Mouse (Mus musculus) stomach, embryonic 14.5 days (tissue): ENCODE data around the gene Slc7a5. TPM values are rescaled to one million over a fixed set of nuclear protein-coding genes. Genes with fewer than 3 reads are reported as not detected.

Source experiments
- ATAC-seq: fragments of 200-750 bp; cut with Nextera tagmentation; 2 replicates; pipeline ENCODE4 v1.8.0; 2017; ENCODE audit warnings: low read depth, moderate TSS enrichment; ENCODE audit not compliant: insufficient number of reproducible peaks, insufficient read depth, low FRiP score
- H3K27ac ChIP-seq: fragments of 300-500 bp; sonication (generic); 2 replicates; pipeline ENCODE4 v1.5.1; 2014; ENCODE audit warnings: mild to moderate bottlenecking, low read length, moderate library complexity, mixed read lengths
- H3K27me3 ChIP-seq: fragments of 300-500 bp; sonication (generic); 2 replicates; pipeline ENCODE4 v1.6.1; 2014; ENCODE audit warnings: low read length, control low read depth, mixed read lengths; ENCODE audit not compliant: control insufficient read depth, insufficient read depth
- H3K36me3 ChIP-seq: fragments of 300-500 bp; sonication (generic); 2 replicates; pipeline ENCODE4 v1.6.1; 2014; ENCODE audit warnings: mild to moderate bottlenecking, control low read depth, low read length, moderate library complexity, mixed read lengths; ENCODE audit not compliant: control insufficient read depth, insufficient read depth
- H3K4me1 ChIP-seq: fragments of 300-500 bp; sonication (generic); 2 replicates; pipeline ENCODE4 v1.6.1; 2014; ENCODE audit warnings: low read length, control low read depth, mixed read lengths; ENCODE audit not compliant: control insufficient read depth, insufficient read depth
- H3K4me2 ChIP-seq: fragments of 300-500 bp; sonication (generic); replicated peaks from 2 replicates; pipeline ENCODE4 v1.6.1; 2014; ENCODE audit warnings: low read depth, low read length, control low read depth
- H3K4me3 ChIP-seq: fragments of 300-500 bp; sonication (generic); 2 replicates; pipeline ENCODE4 v1.5.1; 2014; ENCODE audit warnings: low read depth, low read length, control low read depth
- H3K9ac ChIP-seq: fragments of 300-500 bp; sonication (generic); replicated peaks from 2 replicates; pipeline ENCODE4 v1.6.1; 2014; ENCODE audit warnings: low read depth, mild to moderate bottlenecking, control low read depth, low read length, moderate library complexity, mixed read lengths
- H3K9me3 ChIP-seq: fragments of 300-500 bp; sonication (generic); 2 replicates; pipeline ENCODE4 v1.6.1; 2016; ENCODE audit warnings: low read depth, low read length, control low read depth; ENCODE audit not compliant: control insufficient read depth
- WGBS: fragments of 180-500 bp; shearing (Covaris S2); extraction: QIAGEN DNeasy Blood & Tissue Kit; methylation state at CpG from one replicate; pipeline ENCODE4 v1.1.7; 2014; 5-methylcytosine and 5-hydroxymethylcytosine counted together
- polyA plus RNA-seq: library from polyadenylated mRNA; unstranded; fragments of >200 nt; fragmentation: Nextera tagmentation; extraction: Ambion mirVana; gene quantifications from 2 replicates; pipeline ENCODE4 v1.2.1, GENCODE M21; 2014

The Slc7a5 gene
- polyA plus RNA-seq, 1 experiment from 2014 or later = 17.1 TPM

DNA sequence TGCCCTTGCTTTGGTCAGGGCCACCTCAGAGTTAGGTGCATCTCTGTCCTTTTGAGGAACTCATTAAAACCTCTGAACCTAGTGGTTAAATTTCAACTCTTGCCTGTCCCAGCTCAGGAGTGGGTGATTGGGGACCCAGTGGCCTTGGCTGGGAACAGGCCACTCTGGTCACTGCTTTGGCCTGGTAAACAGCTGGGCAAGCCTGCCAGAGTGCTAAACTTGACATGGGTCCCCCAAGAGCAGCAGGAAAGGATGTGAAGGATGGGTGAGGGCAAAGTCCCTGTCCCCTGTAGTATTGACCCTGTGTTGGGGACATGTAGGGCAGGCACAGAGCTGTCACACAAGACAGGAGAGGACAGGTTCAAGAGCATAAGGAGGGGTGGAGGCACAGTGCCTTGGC, 37.3 kb upstream of the Slc7a5 start, which contains the start of gene Car5a:
Gene Car5a, minus strand, starts transcription at position 74 of the 400 bp plus-strand sequence.
- H3K4me2 ChIP-seq = no peak within 1 kb of the TSS
- H3K9me3 ChIP-seq = no peaks in the 10 kb centered on the region
- no peak for ATAC-seq
- no peaks in the 10 kb centered on the region for H3K27me3 ChIP-seq
- no peaks in the 10 kb centered on the region for H3K36me3 ChIP-seq
- no peak within 1 kb of the TSS for H3K27ac ChIP-seq
- no peak within 1 kb of the TSS for H3K9ac ChIP-seq
- no peak within 1 kb of the TSS for H3K4me3 ChIP-seq
- H3K4me1 ChIP-seq = peaks cover 6% of the 10 kb centered on the region; the same call in 1 of the 2 replicates

DNA sequence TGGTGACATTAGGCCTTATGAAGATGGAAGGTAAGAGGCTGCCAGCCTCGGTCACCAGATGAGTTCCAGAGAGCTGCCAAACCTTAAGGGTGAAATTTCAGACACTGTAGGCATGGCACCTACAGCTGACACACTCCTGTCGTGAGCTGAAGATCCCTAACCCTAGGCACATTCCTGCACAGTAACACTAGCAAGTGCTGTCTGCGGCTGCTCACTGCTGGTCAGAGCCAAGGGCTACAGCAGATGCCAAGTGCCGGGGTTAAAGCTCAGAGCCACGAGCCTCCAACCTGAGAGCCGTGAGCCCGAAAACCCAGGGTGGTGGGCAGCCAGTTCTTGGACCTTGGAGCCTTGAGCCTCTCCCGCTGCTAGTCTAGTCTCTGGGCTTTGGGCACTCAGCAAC, 36.2 kb upstream of the Slc7a5 start:
- no peak for ATAC-seq
- Histone ChIP-seq H3K9me3 (no peaks in the 10 kb centered on the region), H3K9ac (no peak overlapping the region), H3K27me3 (no peaks in the 10 kb centered on the region), H3K4me2 (no peak overlapping the region), H3K36me3 (no peaks in the 10 kb centered on the region), H3K4me3 (no peak overlapping the region), H3K27ac (no peak overlapping the region), H3K4me1 (peaks cover 6% of the 10 kb centered on the region; the same call in 1 of the 2 replicates)
- WGBS = 79% methylated on average over 8 of the region's 8 CpGs

DNA sequence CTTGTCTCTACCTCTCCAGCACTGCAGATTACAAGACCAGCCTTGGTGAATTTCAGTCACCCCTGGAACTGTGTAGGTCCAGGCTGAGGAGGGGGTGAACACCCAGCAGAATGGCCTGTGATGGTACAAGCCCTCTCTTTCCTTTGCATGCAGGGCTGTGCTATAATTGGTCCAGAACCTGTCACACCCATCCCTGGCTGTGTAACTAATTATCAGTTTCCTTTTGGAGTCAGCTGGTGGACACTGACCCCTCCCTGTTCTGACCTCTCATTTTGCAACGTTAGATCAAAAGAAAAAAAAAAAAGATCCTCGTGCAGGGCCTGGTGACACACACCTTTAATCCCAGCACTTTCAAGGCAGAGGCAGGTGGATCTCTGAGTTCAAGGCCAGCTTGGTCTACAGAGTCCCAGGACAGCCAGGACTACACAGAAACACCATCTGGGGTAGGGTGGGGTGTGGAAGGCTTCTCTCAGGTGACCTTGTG, 35.6 kb upstream of the Slc7a5 start:
- peaks cover under 1% of the 10 kb centered on the region; the same call in 1 of the 2 replicates for H3K4me1 ChIP-seq
- no peaks in the 10 kb centered on the region for H3K36me3 ChIP-seq
- no peak overlapping the region for H3K27ac ChIP-seq
- WGBS = 24% methylated on average over 2 of the region's 2 CpGs
- H3K27me3 ChIP-seq = no peaks in the 10 kb centered on the region
- ATAC-seq = no peak
- H3K4me2 ChIP-seq = no peak overlapping the region
- H3K9ac ChIP-seq = no peak overlapping the region
- no peak overlapping the region for H3K4me3 ChIP-seq
- no peaks in the 10 kb centered on the region for H3K9me3 ChIP-seq

DNA sequence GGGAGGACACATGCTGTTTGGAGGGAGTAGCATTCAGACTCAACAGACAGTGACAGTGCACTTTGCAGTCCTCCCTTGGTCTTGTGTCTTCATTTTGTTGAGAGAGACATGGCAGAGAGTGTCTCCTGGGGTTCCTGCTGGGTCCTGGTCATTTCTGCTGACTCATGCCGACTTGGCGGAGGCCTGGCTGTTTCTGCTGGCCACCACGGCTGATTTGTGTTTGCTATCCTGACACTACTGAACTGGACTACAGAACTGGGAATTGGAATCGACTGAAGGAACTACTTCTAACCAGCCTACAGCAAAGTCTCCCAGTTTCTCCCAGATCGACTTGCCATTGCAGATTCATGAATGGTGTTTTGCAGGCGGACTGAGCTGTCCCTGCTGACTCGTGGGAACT, 31.2 kb upstream of the Slc7a5 start:
- Histone ChIP-seq H3K4me1 (no peaks in the 10 kb centered on the region), H3K9me3 (no peaks in the 10 kb centered on the region), H3K9ac (no peak overlapping the region), H3K27ac (no peak overlapping the region), H3K36me3 (no peaks in the 10 kb centered on the region), H3K4me2 (no peak overlapping the region), H3K27me3 (no peaks in the 10 kb centered on the region), H3K4me3 (no peak overlapping the region)
- 80% methylated on average over 7 of the region's 7 CpGs for WGBS
- ATAC-seq = no peak

DNA sequence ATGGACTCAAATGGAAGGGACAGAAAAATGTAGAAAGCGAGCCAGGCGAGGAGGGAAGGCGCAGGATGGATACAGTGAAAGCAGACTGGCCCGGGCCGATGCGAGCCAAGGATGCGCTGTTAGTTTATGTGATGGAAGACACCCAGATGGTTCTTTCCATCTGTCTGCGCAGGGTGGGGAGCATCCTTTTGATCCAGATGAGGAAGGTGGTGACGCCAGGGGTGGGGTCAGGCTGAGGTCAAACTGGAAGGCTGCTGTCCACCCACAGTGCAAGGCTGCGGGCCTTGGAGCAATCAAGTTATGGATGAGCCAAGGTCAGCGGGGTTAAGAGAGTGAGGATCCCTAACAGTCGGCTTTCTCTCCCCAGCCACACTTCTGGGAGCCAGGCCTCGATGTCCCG, 28.9 kb upstream of the Slc7a5 start:
- 47% methylated on average over 14 of the region's 14 CpGs for WGBS
- no peaks in the 10 kb centered on the region for H3K27me3 ChIP-seq
- H3K4me2 ChIP-seq = no peak overlapping the region
- no peak for ATAC-seq
- H3K4me3 ChIP-seq = no peak overlapping the region
- no peak overlapping the region for H3K9ac ChIP-seq
- no peaks in the 10 kb centered on the region for H3K4me1 ChIP-seq
- no peaks in the 10 kb centered on the region for H3K9me3 ChIP-seq
- H3K36me3 ChIP-seq = no peaks in the 10 kb centered on the region
- H3K27ac ChIP-seq = no peak overlapping the region

DNA sequence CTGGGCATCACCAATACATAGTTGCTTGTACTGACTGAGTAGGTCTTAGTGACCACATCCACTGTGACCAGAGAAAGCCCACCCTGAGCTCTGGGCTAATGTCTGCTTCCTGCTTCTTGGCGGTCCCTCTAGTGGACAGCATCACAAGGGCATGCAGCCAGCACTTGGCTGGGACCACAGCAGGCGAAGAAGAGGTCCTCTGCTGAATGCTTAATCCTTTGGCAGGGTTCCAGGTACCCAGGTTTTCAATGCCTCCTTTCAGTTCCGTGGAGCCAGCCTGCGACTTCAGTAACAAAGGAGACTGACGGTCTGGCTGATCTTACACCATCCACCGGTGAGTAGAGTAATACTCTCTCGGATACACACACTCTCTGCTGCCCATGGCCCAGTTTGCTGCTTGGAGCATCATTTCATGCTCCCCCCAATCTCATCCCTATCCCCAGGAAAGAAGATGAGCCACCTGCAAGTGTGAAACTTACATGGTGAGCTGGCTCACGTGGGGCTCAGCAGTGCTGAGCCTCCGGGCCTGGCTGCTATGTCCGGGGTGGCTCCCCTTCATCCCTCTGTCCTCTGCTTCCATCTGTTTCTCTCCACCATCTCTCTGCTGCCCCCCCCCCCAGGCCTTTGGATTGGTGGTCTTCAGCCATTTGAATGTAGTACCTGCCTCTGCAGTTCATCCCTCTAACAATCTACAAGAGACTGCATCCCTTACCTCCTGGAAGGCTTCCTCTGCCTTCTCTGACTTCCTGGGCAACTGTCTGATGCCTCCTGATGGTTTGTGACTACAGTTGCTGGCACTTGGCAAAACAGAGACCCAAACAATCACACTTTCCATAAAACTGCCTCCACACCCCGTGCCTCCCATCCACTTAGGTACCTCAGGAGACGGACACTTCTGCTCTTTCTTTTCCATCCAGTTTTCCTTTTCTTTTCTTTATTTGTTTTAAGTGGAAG, 28.1 kb upstream of the Slc7a5 start:
- Histone ChIP-seq H3K27me3 (no peaks in the 10 kb centered on the region), H3K9ac (no peak overlapping the region), H3K27ac (no peak overlapping the region), H3K4me3 (no peak overlapping the region), H3K4me1 (no peaks in the 10 kb centered on the region), H3K4me2 (no peak overlapping the region), H3K36me3 (no peaks in the 10 kb centered on the region), H3K9me3 (no peaks in the 10 kb centered on the region)
- 52% methylated on average over 12 of the region's 12 CpGs for WGBS
- ATAC-seq = peak; percentile 47; the same call in 1 of the 2 replicates

DNA sequence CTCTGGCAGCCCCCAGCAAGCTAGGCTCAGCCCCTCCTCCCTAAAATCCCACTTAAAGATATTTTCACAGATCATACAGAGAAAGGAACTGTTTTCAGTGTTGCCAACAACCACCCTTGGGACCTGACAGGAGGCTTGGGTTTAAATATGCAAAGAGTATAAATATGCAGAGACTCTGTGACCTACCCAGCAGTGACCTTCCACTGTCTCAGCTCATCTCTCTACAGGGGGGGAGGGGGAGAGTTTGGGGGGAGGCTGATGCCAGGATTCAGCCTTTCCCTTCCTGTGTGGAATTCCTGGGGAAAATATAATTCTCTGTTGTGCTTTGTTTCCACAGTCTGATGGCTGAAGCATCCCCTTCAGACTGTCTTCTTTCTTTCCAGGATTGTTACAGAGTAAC, 27.4 kb upstream of the Slc7a5 start:
- H3K27ac ChIP-seq = no peak overlapping the region
- no peak overlapping the region for H3K9ac ChIP-seq
- no peak for ATAC-seq

DNA sequence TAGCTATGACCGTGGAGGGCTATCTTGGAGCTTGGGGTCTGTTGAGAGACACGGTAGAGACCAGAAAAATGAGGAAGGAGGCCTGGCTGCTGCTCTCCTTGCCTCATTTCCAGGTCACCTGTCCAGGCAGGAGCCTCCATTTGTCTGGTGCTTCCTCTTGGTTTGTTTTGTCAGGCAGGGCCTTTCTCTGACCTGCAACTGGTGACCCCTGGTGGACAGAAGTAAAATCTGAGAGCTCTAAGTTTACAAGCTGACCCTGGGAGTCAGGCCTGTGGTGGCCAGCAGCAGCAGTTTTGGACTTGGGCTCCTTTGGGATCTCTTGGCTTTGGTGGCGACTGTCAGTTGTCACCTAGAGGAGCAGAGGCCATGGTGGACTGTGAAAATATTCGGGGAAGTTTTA, 27.0 kb upstream of the Slc7a5 start:
- WGBS = 40% methylated on average over 4 of the region's 4 CpGs
- ATAC-seq = no peak
- no peak overlapping the region for H3K4me3 ChIP-seq
- H3K9me3 ChIP-seq = no peaks in the 10 kb centered on the region
- no peaks in the 10 kb centered on the region for H3K27me3 ChIP-seq
- no peaks in the 10 kb centered on the region for H3K36me3 ChIP-seq
- H3K4me2 ChIP-seq = no peak overlapping the region
- H3K9ac ChIP-seq = no peak overlapping the region
- no peak overlapping the region for H3K27ac ChIP-seq
- no peaks in the 10 kb centered on the region for H3K4me1 ChIP-seq

More for the DNA sequence above, 27.4 kb upstream of the Slc7a5 start:
- no peaks in the 10 kb centered on the region for H3K36me3 ChIP-seq
- no peak overlapping the region for H3K4me2 ChIP-seq
- no peaks in the 10 kb centered on the region for H3K27me3 ChIP-seq
- no peaks in the 10 kb centered on the region for H3K4me1 ChIP-seq
- H3K9me3 ChIP-seq = no peaks in the 10 kb centered on the region
- H3K4me3 ChIP-seq = no peak overlapping the region
